Mouse (Mus musculus): ENCODE measurements at regions not wholly inside any gene's neighbourhood (a gene's known extent, or its start where the extent isn't known, plus 50 kb on each side); places are given as distances from the start of the nearest gene placed in this dataset.

- no peak for TF ChIP-seq POLR2A (IDR thresholded peaks at IDR 0.05; ENCODE audit: low read depth, low read length)
- no peak for TF ChIP-seq CTCF (IDR thresholded peaks at IDR 0.05; ENCODE audit: extremely low read depth, insufficient read depth, insufficient read length, insufficient replicate concordance)
Measured at GRCm38 (mm10) chr12:27254125-27254524, 88.2 kb downstream of the Sox11 start.
